Mouse (Mus musculus) CH12F3 (cell line): Measurements from ENCODE around the gene Vsx1.

Source experiments
- in situ Hi-C: fragments of 300-500 bp; cut with MboI; formaldehyde crosslinking; loops from 2 replicates; pipeline ENCODE4 v1.14.3; 2020; ENCODE audit warnings: low sequenced_read_pairs

The Vsx1 gene

DNA sequence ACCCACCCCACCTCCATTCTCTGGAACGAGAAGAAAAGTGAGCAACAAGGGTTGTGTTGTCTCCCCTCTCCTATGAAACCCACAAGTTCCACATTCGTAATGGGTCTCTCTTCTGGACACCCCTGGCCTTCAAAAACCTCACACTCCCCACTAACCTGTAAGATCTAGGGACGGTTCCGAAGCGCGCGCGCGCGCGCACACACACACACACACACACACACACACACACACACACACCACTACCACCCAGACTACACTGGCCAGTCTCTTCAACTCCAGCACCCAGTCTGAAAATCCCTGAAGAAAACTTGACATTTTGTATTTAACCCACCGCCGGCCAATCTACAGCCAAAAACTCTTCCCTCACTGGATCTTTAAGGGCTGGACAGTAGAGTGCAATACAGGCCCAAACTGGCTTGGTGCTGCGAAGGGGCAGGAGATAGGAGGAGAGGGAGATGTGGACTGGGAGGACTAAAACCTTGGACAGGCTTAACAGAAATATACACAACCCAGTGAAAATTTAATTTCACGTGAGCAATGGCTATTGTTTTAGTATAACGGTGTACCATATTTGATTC, at the start of gene Vsx1:
Gene Vsx1 (minus strand): TSS at position 138 of the 578 bp plus-strand sequence.
- in situ Hi-C loops = no loop called here

DNA sequence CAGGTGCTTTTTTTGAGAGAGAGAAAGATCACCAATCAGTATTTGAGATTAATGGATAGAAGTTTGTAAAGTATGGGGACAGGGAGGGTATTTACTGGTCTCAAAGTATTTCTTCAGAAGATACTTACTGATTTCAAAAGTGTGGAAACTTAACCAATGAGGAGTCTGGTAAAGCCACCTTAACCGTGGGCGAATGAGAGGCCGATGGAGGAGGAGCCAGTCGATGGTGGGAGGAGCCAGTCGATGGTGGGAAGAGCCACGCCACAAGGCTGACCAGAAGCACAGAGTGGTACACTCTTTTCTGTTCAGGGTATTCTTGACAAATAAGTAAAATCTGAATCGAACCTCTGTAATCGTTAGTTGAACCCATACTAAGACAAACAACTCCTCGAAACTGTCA, 48.7 kb upstream of the Vsx1 start:
- in situ Hi-C loops = no loop called here

DNA sequence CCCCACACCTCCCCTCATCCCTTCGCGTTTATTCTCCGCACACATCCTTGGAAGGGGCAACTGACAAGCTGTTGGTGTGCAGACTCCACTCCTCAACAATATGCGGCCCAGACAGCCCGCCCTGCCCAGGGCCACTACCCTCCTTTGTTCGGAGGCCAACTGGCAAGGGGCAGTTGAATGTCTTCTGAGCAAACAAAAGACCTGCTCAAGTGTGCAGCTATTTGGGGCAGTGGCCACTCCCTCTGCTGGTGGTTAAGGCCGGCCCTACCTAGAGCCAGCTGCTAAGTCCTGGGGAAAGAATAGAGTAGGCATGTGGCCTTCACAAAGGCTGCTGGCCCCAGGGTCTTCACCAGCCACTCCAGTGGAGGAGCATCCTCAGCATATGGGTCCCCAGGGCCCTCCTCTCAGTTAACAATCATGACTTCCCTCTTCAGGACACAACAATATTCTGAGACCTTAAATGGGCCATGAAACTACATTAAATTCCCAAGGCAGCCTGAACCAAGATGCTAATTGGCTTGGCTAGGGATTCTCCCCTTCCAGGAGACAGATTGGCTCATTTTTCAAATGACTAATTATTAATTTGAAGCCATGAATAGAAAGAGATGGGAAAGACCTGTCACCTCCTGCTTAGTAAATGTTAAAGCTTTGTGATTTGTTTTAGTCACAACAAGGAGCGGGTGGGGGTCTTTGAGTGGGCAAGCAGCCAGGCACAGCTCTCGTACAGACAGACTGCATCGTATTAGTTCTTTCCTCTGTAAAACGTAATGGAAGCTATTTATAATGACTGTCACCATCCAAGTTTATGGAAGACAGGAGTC, 46.8 kb upstream of the Vsx1 start:
- in situ Hi-C loops = no loop called here

DNA sequence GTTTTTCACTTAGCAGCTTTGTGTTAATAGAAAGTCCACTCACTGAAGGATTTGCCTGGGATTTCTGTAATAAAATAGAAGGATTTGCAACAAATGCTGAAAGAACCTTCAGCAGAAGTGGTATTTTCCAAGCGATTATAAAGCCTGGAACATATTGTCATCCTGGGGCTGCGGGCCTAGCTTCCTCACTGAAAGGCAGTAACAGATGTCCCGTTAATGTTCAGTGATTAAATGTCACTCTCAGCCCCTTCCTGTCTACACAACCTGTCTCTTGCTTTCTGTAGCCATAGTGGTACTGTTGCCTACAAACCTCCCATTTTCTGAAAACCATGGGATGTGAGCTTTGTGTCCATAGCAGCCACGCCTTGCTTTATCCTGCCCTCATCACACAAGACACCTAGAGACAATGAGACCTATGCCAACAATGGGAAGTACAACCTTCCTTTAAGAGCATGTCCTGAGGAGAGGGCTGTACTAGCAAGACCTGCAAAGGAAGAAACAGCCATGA, 23.1 kb upstream of the Vsx1 start:
- in situ Hi-C loops = no loop called here

DNA sequence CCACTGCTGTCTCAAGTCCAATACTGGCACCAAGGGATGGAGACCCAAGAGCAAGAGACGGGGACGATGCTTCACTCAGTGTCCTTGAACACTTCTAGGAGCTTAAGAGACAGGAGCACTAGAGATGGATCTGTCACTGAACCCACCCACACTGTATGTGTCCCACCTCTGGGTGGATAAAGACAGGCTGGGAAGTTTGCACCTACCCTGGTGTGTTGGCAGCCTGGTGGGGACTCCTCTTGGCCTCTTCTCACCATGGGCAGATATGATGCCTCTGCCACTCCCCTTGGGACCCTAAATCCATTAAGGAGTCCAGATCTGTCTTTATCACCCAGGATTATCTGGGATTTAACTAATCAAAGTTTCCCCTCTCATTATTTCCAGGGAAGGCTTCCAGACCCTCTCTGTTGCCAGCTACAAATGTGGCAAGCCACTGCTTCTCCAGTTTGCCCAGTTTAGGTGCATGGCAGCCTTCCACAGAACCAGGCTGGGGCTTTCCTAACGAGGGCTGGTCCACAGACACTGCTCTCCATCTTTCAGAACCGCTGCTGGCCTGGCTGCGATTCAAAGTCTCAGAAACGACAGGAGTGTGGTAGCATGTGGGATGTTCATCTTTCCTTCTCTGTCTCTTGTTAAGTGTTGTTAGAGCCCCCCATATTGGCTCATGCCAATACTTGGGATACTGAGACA, 2.5 kb upstream of the Vsx1 start:
- in situ Hi-C loops = no loop called here

DNA sequence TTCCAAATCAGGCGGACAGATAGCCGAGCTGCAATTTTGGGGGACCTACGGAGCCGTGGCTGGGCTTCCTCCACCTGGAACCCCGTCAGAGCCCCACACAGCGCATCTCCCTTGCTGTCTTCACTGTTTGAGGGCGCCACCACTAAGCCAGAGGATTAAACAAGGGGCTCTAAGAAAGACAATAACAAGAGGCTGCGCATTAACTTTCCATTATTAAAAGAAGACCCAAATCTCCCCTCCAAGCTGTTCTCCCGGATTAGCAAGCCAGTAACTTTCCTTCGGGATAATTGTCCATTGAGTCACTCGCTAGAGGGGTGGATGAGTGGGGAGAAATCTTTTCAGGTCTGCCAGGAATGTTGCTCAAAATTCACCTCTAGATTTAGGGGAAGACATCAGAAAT, 1.1 kb upstream of the Vsx1 start:
- in situ Hi-C loops = no loop called here

DNA sequence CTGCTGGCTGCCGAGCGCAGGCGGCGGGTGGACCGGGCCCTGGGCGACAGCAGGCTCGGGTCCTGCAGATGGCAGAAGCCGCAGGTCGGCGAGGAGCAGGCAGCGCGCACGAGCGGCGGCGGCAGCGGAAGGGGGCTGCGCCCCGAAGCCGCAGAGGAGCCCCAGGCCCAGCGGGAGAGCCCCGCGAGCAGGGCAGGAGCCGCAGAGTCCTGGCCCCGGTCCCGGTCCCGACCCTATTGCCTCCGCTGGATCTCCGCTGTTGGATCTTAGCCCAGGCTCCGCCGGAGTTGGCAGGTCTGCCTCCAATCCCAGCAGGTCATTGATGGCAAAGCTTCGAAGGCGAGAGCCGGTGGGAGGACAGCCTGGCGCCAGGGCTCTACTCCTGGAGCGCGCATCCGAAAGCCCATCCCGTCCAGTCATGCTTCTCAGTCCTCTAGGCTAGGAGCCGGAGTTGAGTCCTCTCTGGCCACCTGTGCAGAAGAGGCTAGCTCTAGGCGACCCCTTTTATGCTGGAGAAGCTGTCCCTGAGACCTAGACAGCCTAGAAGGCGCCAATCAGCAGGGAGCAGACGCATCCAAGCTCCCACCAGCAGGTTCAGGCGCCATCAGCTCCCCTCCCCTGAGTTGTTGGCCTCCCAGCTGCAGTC, 496 bp downstream of the Vsx1 start:
- in situ Hi-C loops = no loop called here

DNA sequence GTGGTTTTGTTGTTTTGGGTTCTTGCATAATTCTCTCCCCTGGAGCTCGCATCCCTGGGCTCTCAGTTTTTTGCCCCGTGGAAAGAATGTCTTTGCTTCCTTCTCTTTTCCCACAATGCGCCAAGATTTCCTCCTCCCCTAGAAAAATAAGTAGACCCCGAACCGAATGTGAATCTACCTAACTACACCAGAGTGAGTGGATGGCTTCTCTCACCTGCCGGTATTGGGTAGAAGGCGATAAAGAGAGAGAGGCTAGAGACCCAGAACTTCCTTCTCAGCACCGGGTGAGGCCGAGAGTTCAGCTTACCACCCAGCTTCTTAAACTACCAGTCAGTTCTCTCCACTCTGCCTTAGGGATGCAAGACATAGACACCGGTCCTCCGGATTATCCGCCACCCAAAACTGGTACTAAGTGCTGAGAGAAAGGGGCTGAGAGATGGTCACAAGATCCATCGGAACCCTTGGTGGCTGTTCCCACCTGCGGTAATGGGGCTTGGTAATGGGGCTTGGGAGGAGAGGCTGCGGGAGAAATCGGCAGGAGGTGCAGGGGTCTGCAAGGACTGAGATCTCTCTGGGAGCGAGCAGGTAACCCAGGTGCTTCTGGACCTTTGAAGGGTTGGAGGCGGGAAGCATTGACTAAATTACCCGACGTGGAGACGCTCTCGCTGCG, 1.2 kb downstream of the Vsx1 start:
- in situ Hi-C loops = no loop called here

DNA sequence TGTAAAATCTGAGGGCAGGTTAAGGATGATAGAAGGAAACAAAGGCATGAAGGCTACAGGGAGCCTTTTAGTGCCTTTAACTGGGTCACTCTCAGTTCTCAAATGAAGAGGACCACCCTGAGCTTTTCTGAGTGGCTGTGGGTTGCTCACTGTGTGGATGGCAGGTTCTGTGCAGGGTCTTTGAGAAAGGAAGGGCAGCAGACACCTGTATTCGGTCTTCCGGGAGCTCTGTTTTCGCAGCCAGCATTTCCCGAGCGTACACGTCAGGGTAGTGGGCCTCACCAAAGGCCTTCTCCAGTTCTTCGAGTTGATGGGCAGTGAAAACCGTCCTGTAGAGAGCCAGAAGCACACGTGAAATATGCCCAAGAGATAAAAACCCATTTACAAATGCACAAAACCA, 3.8 kb downstream of the Vsx1 start:
- in situ Hi-C loops = no loop called here

DNA sequence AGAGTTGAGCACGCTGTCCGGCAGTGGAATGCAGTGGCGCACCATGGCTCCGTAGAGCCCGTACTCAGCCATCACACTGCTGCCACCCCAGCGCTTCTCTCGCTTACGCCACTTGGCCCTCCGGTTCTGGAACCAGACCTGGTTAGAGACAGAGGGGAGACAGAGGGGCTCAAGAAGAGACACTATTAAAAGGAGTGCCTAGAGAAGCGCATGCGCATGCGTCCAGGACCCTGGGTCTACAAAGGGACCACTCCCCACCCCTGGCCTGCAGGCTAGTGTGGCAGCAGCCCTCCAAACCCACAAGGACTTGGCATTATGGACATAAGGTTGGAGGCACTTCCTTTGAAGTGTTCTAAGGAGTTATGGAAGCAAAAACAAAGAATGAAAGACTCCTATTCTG, 4.7 kb downstream of the Vsx1 start:
- in situ Hi-C loops = no loop called here

DNA sequence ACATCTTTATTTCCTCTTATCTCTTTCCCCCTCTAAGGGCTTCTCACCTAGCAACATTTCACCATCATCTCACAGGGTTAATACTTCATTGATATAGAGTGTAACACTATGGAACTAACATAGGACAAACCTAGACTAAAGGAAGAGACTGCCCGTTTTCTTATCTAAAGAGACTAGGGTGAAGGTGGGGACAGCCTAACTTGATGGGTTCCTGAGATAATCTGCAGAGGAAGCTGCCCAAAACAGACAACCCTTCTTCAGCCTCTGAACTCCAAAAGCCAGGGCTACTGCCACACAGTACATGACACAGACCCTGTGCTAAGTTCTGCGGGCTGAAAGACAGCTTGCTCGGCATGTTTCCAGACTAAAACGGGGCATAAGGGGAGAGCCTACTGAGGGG, 7.6 kb downstream of the Vsx1 start:
- in situ Hi-C loops = no loop called here

DNA sequence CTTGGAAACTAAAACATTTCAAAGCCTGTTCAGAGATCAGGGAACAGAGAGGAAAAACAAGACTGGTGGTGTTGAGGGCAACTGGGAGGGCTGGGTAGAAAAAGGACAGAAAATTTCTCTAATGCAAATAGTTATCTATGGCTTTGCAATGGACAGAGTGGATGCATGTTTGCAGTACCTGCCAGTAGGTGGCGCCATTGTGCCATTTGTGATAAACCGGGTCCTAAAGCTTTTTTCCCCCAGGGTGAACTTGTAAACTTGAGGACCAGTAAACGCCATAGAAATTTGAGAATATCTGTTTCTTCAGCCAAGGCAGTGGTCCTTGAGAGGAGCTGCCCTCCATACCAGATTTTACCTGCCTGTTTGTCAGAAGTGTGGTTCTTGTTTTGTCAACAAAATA, 10.8 kb downstream of the Vsx1 start:
- in situ Hi-C loops = no loop called here

DNA sequence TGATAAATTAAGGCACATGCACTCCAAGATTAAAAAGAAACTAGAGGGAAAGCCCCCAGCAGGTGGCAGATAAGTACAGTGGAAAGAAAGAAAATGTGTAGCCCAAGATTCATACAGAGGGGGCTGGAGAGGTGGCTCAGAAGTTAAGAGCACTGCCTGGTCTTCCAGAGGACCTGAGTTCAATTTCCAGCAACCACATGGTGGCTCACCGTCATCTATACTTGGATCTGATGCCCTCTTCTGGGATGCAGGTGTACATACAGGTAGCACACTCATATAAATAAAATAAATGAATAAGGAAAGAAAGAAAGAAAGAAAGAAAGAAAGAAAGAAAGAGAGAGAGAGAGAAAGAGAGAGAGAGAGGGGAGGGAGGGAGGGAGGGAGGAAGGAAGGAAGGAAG, 13.6 kb downstream of the Vsx1 start:
- in situ Hi-C loops = no loop called here

DNA sequence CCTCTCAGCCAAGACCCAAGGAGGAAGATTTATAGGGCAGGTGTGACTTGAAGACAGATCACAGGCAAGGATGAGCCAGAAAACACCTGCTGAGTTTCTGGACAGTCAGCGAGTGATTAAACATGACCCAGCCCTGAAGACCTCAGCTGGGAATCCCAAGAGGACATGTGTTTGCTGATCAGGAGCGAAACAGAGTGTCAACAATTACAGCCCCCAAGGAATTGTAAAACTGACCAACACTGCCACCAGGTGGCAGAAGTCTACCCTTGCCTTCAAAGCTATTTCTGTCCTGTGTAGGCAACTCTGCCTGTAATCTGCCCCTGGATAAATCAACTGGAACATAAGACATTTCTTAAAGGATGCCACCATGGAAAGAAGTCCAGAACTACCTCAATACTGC, 14.3 kb downstream of the Vsx1 start:
- in situ Hi-C loops = loop anchor here (5.0 kb wide), 2 partner anchors 63 to 72 kb away; partner anchors contain the start of gene Entpd6

DNA sequence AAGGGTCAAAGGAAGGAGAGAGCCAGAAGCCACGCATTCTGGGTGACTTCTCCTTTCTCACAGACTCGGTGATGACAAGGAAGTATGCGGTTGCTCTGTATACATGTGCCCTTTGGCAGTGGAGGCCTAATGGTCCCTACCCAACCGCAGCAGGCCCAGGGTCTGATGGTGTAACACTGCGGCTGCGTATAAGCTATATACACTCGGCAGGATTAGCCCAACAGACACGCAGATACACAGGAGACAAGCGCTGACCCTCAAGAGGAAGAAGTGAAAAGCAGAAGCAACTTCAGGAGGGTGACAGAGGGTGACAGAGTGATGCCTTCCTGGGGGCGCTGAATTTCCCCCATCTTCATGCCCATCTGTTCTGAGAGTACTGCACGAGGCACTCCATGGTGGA, 15.2 kb downstream of the Vsx1 start:
- in situ Hi-C loops = loop anchor here (5.0 kb wide), 2 partner anchors 62 to 73 kb away; partner anchors contain the start of gene Entpd6

DNA sequence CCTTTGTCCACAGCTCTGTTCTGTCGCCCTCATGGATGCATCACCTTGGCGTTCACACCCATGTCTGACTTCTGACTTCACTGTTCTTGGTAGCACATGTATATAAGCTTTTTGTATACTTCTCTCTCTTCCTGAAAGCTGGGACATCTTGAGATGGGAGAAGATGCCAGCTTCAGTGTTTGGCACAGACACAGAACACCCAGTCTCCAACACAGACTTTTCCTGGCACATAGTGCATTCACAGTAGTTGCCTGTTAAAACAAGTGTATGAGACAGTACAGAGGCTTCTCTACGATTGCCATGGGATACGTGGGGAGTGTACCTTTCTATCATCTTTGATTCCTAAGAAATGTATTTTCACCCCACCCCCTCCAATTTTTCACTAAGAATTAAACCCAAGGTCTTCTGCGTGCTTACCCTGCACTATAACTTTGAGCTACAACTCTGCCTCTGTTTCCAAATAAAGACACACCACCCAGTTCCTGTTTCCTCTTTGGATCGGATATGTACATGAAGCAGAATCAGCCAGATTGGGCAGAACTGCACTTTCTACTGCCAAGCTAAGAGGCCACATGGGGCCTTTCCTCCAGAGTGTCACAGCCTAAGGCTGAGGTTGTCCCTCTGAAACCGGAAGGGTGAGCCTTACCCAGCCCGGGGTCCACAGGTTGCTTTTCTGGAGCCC, 17.4 kb downstream of the Vsx1 start:
- in situ Hi-C loops = loop anchor here (5.0 kb wide), 2 partner anchors 59 to 76 kb away; partner anchors contain the start of gene Entpd6

DNA sequence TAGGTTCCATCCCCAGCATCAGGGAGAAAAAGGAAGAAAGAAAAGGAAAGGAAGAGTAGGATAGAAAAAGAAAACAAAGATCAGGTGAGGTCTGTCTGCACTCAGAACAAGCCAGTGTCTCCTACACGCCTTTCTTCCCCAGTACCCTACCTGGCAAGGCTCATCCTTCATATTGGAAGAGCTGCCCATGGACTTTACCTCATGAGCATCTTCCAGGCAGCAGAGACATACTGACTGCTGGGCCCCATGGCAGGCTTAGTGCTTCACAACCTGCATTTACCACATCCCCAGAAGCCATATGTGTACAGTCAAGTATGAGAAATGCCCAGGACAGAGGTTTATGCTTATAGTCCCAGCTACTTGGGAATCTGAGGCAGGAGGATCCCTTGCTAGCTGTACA, 18.2 kb downstream of the Vsx1 start:
- in situ Hi-C loops = loop anchor here (5.0 kb wide), 2 partner anchors 59 to 76 kb away; partner anchors contain the start of gene Entpd6

DNA sequence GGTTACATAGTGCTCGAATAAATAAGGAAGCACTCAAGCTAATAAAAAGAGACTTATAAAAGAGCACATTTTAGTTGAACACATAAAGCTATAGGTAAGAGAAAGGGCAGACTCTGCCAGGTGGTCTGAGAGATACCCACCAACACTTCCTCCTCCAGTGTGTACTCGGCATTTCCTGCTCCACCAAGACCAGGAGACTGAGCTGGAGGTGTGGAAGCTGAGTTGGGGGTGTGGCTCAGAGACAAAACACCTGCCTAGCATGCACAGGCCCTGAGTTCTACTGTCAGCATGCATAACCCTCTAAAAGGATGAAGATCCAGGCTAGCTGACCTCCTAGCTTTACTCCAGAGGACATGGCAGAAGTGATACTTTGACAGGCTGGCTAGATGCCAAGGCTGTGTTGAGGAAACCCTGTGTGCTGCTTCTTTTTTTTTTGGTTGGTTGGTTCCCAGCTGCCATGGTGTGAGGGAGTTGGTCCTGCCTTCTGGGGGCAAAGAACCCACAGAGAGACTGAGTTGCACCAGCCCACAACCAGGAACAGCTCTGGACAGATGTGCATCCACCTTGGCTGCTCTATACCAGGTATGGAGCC, 19.6 kb downstream of the Vsx1 start:
- in situ Hi-C loops = loop anchor here (5.0 kb wide), 2 partner anchors 57 to 78 kb away; partner anchors contain the start of gene Entpd6

DNA sequence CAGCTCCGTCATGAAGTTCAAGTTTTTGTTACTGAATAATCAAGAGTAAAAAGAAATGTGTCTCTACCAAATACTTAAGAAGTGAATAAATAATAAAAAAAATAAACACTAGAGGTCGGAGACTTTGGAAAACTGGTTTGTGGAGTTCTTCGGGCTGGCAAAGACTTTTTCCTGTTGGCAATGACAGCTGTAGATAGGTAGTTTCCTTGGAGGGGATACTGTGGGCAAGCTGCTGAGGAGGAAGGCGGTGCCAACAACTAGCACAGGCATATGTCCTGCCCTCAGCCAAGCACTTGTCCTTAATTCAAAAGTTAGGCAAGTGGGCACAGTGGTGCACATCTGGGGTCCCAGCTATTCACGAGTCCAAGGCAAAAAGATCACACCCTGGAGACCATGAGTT, 20.2 kb downstream of the Vsx1 start:
- in situ Hi-C loops = no loop called here
